Mouse (Mus musculus): ENCODE measurements around the gene Ywhag.

GRCm38 (mm10) chr5:135868653-135869052, 65.8 kb downstream of the Ywhag start:
- TF ChIP-seq POLR2A (IDR thresholded peaks at IDR 0.05; ENCODE audit: insufficient read length, low read depth), result no peak
- TF ChIP-seq POLR2AphosphoS2 (IDR thresholded peaks at IDR 0.05; ENCODE audit: insufficient read length, low read depth), result no peak
- no peak for TF ChIP-seq E2F4 (IDR thresholded peaks at IDR 0.05; ENCODE audit: insufficient read depth)
- TF ChIP-seq MAX (IDR thresholded peaks at IDR 0.05; ENCODE audit: low read depth), result no peak
- TF ChIP-seq TCF12 (IDR thresholded peaks at IDR 0.05; ENCODE audit: insufficient read depth, poor library complexity, severe bottlenecking), result no peak
- TF ChIP-seq USF1 (IDR thresholded peaks at IDR 0.05; ENCODE audit: low read depth), result no peak
- no peak for TF ChIP-seq TCF3 (IDR thresholded peaks at IDR 0.05; ENCODE audit: insufficient read length, low read depth)
